Mouse (Mus musculus): ENCODE measurements around the gene L3mbtl4.

Gene L3mbtl4

DNA sequence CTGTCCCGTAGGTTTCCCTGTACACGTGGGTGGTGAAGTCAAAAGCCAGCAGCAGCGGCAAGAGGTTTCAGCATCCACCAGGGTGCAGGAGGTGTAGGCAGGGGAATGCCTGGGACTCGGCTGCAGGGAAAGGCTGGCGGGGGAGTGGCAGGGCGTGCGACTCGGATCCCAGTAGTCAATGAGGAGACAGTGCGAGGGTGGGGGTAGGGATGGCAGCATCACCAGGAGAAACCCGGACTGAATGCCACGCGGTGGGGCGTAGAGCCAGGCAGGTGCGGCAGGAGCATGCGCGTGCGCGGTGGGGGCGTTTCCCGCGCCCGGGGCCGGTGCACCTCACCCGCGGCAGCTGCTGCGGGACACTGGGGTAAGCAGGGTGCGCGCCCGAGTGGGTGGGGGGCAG is at the start of gene L3mbtl4:
Gene L3mbtl4 (plus strand): TSS at position 271 of the 400 bp plus-strand sequence.
- DNase-seq = no peak

GRCm38 (mm10) chr17:68230484-68230883 is 43.1 kb upstream of the L3mbtl4 start:
- DNase-seq = no peak

- DNase-seq = peak; percentile 46
These were observed 38.2 kb upstream of the L3mbtl4 start for GRCm38 (mm10) chr17:68235380-68235779.

- no peak for DNase-seq
These were observed 36.6 kb upstream of the L3mbtl4 start for GRCm38 (mm10) chr17:68236992-68237391.

DNA sequence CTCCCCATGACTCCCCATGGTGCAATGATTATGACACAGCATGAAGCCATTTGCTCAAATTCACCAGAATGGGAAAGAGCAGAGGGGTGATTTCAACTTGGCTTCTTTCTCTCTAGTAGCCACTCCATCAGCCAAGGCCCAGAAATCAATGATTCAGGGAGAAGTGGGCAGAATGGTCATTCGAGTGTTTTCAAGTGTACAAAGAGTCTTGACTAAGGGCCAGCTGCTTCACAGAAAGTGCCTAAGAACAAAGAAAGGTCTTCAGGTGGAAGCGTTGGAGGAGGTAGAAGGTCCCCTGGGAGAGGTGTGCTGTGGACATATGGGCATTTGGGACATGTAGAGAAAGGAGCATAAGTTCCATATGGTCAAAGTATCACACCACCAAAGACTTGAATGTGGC is 33.4 kb upstream of the L3mbtl4 start:
- DNase-seq = no peak

DNA sequence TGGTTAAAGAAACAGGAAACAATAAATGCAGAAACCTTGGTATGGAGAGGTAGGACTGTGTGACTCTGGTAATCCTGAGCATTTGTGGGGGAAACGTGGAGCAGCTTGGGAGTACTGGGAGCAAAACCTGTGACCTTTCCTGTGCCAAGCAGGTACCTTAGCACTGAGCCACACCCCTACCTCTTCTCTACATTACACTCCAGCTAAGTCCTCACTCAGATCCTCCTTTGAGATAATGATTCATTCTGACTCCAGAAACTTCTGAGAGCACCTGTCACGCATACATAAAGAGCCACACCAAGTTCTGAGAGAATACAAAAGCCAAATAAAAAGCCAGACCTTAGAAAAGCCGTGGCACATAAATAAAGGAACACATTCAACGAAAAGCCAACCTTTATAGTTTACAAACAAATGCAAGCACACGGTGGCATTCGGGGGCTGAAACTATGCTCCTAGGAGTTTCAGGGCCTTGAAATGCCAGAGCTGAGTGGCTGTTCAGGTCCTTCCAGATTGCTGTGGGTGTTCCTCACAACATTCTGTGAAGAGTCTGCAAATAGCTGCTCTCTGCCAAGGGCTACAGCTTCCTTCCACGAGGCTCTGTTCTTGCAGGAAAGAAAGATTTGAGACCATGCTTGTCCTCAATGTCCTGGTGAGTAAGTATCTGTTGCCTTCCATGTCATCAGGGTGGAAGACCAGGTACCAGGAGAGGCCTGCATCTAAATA is 8.6 kb upstream of the L3mbtl4 start:
- DNase-seq = no peak

- no peak for DNase-seq
These were observed 357 bp downstream of the L3mbtl4 start for GRCm38 (mm10) chr17:68273954-68274353.

GRCm38 (mm10) chr17:68275138-68275537 is 1.5 kb downstream of the L3mbtl4 start:
- DNase-seq = no peak

DNA sequence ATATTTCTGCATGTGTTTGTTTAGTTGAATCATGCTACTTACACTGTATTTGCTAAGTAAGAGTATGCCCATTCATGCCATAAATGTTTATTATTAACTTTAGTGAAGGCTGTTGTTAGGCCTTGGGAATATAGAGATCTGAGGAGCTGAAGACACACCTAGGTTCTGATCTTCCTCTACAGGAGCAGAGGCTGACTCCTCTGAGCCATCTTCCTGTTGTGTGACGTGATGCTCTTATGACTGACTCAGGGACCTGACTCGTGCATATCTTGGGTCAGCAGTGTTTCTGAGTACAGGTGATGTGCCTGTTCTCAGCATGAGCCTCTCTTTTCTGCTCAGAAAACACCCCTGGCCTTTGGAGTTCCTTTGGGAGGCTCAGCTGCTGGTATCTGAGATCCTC is 7.3 kb downstream of the L3mbtl4 start:
- no peak for DNase-seq

DNA sequence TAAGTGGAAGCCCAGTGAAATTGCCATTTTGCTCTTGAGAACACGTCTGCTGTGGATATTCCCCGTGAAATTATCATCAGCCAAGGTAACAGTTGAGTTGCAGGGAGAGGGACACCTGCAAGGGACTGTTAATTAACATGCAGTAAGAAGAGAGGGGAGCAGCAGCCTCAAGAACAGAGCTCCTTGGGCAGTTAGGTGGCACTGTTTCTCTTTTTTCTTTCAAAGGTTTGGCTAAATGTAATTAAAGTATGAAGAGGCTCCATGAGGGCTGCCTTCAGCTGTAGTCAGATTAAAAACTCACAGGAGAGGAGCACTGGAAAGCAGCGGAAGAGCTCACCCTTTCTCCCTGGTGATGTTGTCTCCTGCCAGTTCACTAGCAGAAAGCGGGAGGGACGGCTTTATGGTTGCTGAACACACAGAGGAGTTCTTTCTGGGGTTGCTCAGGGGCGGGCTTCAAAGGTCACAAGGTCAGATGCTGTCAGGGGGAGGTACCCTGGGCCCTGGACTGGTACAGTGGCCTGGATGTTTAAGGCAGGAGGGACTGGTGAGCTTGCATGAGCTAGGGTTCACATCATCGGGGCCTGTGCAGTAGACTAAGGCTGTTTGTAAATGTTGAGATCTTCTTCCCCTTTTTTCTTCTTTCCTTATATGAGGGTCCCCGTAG is 11.7 kb downstream of the L3mbtl4 start:
- DNase-seq = no peak

GRCm38 (mm10) chr17:68288094-68288493 is 14.5 kb downstream of the L3mbtl4 start:
- no peak for DNase-seq

- DNase-seq = no peak
These were observed 15.1 kb downstream of the L3mbtl4 start for GRCm38 (mm10) chr17:68288699-68289098.

DNA sequence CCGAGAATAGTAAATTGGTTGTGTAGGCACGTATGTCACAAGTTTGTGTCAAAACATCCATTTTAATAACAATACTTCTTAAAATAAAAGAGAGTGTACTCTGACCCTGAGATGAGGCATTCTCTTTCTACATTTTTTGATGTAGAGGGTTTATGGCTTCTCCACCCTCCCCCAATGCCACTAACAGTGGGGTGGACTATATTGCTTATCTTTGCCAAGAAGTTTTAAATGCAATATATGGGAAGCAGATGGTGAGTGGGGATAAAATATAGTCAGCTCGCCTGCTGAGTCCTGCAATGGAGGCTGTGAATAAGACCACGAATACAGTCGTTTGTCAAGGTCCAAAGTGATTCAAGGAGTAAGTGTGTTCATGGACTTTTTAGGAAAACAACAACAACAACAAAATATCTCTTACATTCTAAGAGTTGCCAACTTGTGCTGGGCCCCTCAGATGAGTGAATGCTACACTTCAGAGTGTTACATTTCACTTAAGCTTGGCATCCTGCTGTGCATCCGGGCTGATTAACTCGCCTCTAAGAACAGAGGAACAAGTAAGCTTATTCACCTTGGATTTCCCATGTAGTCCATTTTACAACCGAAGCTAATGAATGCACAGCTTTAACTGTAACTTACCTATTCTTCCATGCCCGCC is 18.2 kb downstream of the L3mbtl4 start:
- DNase-seq = no peak

DNA sequence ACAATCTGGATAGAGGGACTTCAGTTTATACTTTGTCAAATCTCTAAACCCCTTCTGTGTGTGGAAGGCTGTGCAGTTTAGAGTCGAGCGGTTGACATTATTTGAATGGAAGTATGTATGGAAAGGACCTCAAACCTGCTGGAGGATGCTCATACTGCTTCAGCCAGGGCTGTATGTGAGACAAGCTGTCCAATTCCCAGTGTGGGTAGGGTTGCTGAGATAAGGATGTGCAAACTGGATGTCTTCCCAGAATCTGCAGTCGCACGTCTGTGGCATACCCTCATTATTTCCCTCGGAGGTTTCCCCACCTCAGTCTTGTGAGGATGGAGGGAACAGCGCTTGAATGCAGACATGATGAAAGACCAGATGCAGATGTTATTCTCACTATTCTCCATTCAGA is 34.8 kb downstream of the L3mbtl4 start:
- DNase-seq = no peak

DNA sequence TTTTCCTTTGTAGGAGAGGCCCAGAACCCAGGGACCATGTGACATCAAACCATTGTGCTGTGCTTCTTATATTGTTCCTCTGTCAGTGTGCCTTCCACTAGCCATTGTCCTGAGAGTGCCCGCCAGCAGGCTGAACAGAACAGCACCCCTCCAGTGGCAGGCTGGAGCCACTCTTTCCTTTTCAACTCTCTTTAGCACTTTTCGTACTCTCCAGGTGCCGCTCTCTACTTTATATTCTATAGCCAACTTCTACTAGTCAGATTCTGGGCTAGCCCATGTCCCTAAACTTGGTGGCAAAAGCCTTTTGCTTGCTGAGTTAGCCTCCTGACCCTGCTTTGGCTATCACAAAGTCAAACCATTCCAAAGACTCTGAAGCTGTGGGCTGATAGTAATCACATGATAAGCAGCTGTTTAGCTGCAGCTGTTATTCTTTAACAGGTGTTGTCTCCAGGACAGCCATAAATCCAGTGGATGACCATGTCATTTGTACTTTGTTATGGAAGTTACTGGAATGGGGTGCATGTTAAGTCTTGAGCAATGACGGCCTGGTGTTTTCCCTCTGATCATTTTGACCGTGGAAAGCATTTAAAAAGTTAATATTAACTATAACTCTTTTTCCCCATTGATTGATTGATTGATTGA is 38.8 kb downstream of the L3mbtl4 start:
- no peak for DNase-seq

DNA sequence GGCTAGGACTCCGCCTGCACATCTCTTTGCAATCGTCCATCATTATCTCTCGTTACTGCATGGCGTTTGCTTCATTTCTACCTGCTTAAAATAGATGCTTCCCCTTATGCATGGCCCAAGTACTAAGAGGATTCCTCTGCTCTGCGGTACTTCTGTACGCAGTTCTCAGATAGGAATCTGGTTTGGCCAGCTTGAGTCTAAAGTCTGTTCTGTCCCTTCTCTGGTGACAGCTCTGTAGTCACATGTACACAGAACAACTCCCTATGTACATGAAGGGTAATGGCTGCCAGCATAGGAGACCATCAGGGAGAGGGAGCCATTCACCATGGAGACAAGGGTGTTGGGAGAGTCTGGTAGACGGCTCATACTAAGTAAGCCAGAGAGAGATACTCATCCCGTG is 47.3 kb downstream of the L3mbtl4 start:
- no peak for DNase-seq

- DNase-seq = no peak
These were observed 49.0 kb downstream of the L3mbtl4 start for GRCm38 (mm10) chr17:68322607-68323006.

DNA sequence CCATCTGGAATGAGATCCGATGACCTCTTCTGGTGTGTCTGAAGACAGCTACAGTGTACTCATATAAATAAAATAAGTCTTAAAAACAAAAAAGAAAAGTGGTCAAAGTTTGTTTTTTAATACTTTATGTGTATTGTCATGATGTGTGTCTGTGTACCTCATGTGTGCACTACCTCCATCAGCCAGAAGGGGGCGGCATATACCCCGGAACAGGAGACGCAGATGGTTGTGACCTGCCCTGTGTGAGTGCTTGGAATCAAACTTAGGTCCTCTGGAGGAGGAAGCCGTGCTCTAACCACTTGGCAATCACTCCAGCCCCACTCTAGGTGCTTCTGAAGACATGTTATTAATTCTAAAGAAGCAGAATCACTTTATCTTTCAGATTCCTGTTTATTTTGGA is 58.6 kb downstream of the L3mbtl4 start:
- DNase-seq = no peak

DNA sequence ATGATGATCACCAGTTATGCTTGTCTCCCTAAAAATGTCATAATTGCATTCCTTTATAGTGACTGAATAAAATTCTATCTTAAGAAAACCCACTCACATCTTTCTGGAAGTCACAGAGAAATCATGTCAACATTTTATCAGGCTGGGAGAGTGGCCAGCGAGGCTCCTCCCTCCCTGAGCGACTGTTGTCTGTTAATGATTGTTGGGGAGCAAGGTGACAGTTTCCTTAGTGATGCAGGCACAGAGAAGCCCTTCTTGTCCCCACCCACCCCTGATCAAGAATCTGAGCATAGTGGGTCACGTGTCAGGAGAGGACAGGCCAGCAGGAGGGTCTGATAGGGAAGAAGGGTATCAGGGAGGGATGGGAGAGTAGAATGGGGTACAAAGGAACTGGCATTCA is 59.8 kb downstream of the L3mbtl4 start:
- no peak for DNase-seq

DNA sequence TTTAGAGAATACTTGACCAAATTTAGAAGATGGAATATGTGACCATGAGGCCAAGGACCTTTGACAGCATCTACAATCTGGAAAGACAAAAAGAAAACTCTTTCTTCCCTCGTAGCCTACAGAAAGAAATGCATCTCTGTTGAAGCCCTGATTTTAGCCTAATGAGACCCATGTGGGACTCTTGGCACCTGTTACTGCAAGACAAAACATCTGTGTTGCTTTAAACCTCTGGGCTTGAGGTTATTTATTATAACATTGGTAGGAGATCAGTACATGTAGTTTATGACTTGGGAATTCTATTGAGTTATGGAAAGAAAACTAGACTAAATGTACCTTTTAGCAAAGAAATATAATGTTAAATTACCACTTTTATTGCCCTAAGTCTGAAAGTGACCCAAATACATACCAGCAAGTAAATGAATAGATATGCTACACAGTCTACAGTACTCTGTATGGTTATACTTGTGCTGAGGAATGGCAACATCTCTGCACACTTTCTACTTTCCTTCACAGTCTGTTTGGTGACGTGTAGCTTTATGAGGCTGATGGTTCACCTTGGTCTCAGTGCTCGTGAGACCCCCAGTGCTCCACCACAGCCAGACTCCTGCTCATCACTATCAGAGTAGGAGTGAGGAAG is 65.4 kb downstream of the L3mbtl4 start:
- no peak for DNase-seq

GRCm38 (mm10) chr17:68357687-68358086 is 84.1 kb downstream of the L3mbtl4 start:
- no peak for DNase-seq

- DNase-seq = no peak
These were observed 97.5 kb downstream of the L3mbtl4 start for GRCm38 (mm10) chr17:68371101-68371500.

DNA sequence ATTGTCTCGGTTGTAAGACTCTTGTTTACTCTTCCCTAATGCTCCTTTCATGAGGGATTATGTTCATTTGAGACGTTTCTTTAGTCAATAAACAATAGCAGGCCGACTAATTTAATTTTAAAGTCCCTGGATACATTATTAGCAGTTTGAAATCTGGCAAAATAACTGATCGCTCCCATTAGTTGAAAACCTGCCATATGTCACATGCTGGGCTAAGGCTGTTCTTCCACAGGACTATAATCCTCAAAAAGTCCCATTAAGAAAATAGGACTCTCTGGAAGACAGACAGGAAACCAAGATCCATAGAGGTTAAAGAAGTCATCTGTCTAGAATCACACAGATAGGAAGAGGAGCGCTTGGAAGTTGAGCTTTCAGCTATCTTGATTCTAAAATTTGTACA is 114.9 kb downstream of the L3mbtl4 start:
- DNase-seq = no peak
